Mouse (Mus musculus) right cerebral cortex, postnatal 10 days (tissue): Measurements from ENCODE around the gene Mylip.
A peak's percentile ranks its signal among the peaks of the same experiment; 100 is the strongest.

ENCODE experiments used
- DNase-seq, 2 experiments: peaks; one replicate each; pipeline ENCODE4 v3.0.0; 2021; ENCODE audit warnings: low spot score in 2 of 2

Mylip gene

GRCm38 (mm10) chr13:45423905-45424304 is 34.4 kb downstream of the Mylip start:
- peak; percentile 49 to 55 for DNase-seq

GRCm38 (mm10) chr13:45429239-45429638 is 39.7 kb downstream of the Mylip start:
- DNase-seq = no peak

GRCm38 (mm10) chr13:45437134-45437533 is 47.6 kb downstream of the Mylip start:
- peak in 1 of 2 experiments; percentile 61 for DNase-seq

- no peak for DNase-seq
Observed at GRCm38 (mm10) chr13:45438853-45439252, 49.3 kb downstream of the Mylip start.

- DNase-seq = no peak
Observed at GRCm38 (mm10) chr13:45440226-45440625, 50.7 kb downstream of the Mylip start.

GRCm38 (mm10) chr13:45442451-45442850 is 52.9 kb downstream of the Mylip start:
- no peak for DNase-seq

GRCm38 (mm10) chr13:45442918-45443535 is 53.5 kb downstream of the Mylip start:
- DNase-seq = peak in 1 of 2 experiments; percentile 31

GRCm38 (mm10) chr13:45444220-45444619 is 54.7 kb downstream of the Mylip start:
- DNase-seq = peak in 1 of 2 experiments; percentile 38

- no peak for DNase-seq
Observed at GRCm38 (mm10) chr13:45444652-45445051, 55.1 kb downstream of the Mylip start.

- DNase-seq = no peak
Observed at GRCm38 (mm10) chr13:45446636-45447035, 57.1 kb downstream of the Mylip start.

- DNase-seq = no peak
Observed at GRCm38 (mm10) chr13:45452437-45452836, 62.9 kb downstream of the Mylip start.

- no peak for DNase-seq
Observed at GRCm38 (mm10) chr13:45453033-45453432, 63.5 kb downstream of the Mylip start.

- no peak for DNase-seq
Observed at GRCm38 (mm10) chr13:45454044-45454443, 64.5 kb downstream of the Mylip start.

- DNase-seq = no peak
Observed at GRCm38 (mm10) chr13:45454641-45455040, 65.1 kb downstream of the Mylip start.

GRCm38 (mm10) chr13:45455108-45455861 is 65.7 kb downstream of the Mylip start:
- peak; percentile 41 to 67 for DNase-seq

- DNase-seq = no peak
Observed at GRCm38 (mm10) chr13:45455862-45456192, 66.3 kb downstream of the Mylip start.

- DNase-seq = no peak
Observed at GRCm38 (mm10) chr13:45457459-45457858, 67.9 kb downstream of the Mylip start.

GRCm38 (mm10) chr13:45460177-45460576 is 70.6 kb downstream of the Mylip start:
- no peak for DNase-seq

- no peak for DNase-seq
Observed at GRCm38 (mm10) chr13:45461370-45461958, 71.9 kb downstream of the Mylip start.
